8 mouse cellular contexts compared by ENCODE assay signal in genomic region chr6:16359881-16360711, GRCm38 (mm10).
DNase-seq lines count a peak whose midpoint lies in the region; ATAC-seq and TF ChIP-seq lines count a peak whose summit lies in the region.
"Not testable (repeated sequence)": the region's sequence is repeated elsewhere in the genome, so short reads cannot be mapped to it uniquely, and the experiment has no call there.

No protein-coding gene starts in this region.

- not testable (repeated sequence) for H3K9ac ChIP-seq in ES-Bruce4 (ENCODE audit: low read depth, poor library complexity, severe bottlenecking); forebrain, embryonic 15.5 days (replicated peaks); hindbrain, embryonic 11.5 days (ENCODE audit: low read depth, low read length); kidney, embryonic 14.5 days (ENCODE audit: low read depth, low read length); liver, embryonic 13.5 days; midbrain, embryonic 16.5 days (ENCODE audit: low read depth, low read length)

- not testable (repeated sequence) for H3K9me3 ChIP-seq in ES-Bruce4 (replicated peaks; ENCODE audit: control insufficient read depth, insufficient read depth, low read length, poor library complexity, severe bottlenecking); forebrain, embryonic 15.5 days; hindbrain, embryonic 11.5 days (ENCODE audit: control insufficient read depth, low read length); kidney, embryonic 14.5 days (ENCODE audit: control insufficient read depth, low read length); liver, embryonic 13.5 days (replicated peaks); midbrain, embryonic 16.5 days (replicated peaks; ENCODE audit: control insufficient read depth, low read length, poor library complexity, severe bottlenecking)

- TF ChIP-seq EP300 in ES-Bruce4 (IDR thresholded peaks at IDR 0.05; ENCODE audit: insufficient read depth, low read depth, low read length) = not testable (repeated sequence)

- not testable (repeated sequence) for H3K4me2 ChIP-seq in forebrain, embryonic 15.5 days (replicated peaks); hindbrain, embryonic 11.5 days (replicated peaks; ENCODE audit: low read depth, low read length); kidney, embryonic 14.5 days (replicated peaks; ENCODE audit: low read depth, low read length); liver, embryonic 13.5 days; midbrain, embryonic 16.5 days (ENCODE audit: low read length)

- 53% methylated on average over 25 of the region's 25 CpGs for WGBS in forebrain, embryonic 15.5 days
- 25% methylated on average over 8 of the region's 25 CpGs for WGBS in hindbrain, embryonic 11.5 days
- WGBS in kidney, embryonic 14.5 days = 62% methylated on average over 9 of the region's 25 CpGs
- 61% methylated on average over 23 of the region's 25 CpGs for WGBS in liver, embryonic 13.5 days (ENCODE audit: insufficient replicate concordance)
- 33% methylated on average over 9 of the region's 25 CpGs for WGBS in midbrain, embryonic 16.5 days

- not testable (repeated sequence) for H3K27me3 ChIP-seq in ES-Bruce4 (ENCODE audit: control insufficient read depth, insufficient read depth, low read length, poor library complexity, severe bottlenecking); forebrain, embryonic 15.5 days; hindbrain, embryonic 11.5 days (ENCODE audit: control insufficient read depth, insufficient read depth, low read length); kidney, embryonic 14.5 days (ENCODE audit: control insufficient read depth, insufficient read depth, low read length); liver, embryonic 13.5 days; midbrain, embryonic 16.5 days (ENCODE audit: control insufficient read depth, insufficient read depth, low read depth, low read length)

- ATAC-seq in forebrain, embryonic 15.5 days (replicated peaks) = peak; percentile 91
- ATAC-seq in hindbrain, embryonic 11.5 days (ENCODE audit: low FRiP score) = peak; percentile 90
- ATAC-seq in kidney, embryonic 14.5 days (ENCODE audit: low FRiP score, low TSS enrichment) = peak; percentile 77; the same call in 1 of the 2 replicates
- peak; percentile 67 for ATAC-seq in liver, embryonic 13.5 days (ENCODE audit: low read depth)
- peak; percentile 91 for ATAC-seq in midbrain, embryonic 16.5 days

- TF ChIP-seq CTCF in ES-Bruce4 (IDR thresholded peaks at IDR 0.05; ENCODE audit: low read depth, low read length) = peak; percentile 8

- H3K36me3 ChIP-seq in ES-Bruce4 (ENCODE audit: control insufficient read depth, insufficient read depth, low read length, poor library complexity, severe bottlenecking); forebrain, embryonic 15.5 days; hindbrain, embryonic 11.5 days (ENCODE audit: control insufficient read depth, insufficient read depth, low read length); kidney, embryonic 14.5 days (ENCODE audit: control insufficient read depth, insufficient read depth, low read length); liver, embryonic 13.5 days; midbrain, embryonic 16.5 days (ENCODE audit: control insufficient read depth, insufficient read depth, low read length): not testable (repeated sequence)

- not testable (repeated sequence) for H3K4me1 ChIP-seq in ES-Bruce4 (ENCODE audit: control insufficient read depth, insufficient read depth, low read length); forebrain, embryonic 15.5 days; hindbrain, embryonic 11.5 days (replicated peaks; ENCODE audit: control insufficient read depth, insufficient read depth, low read length); kidney, embryonic 14.5 days (ENCODE audit: control insufficient read depth, insufficient read depth, low read length); liver, embryonic 13.5 days (replicated peaks); midbrain, embryonic 16.5 days (ENCODE audit: control insufficient read depth, insufficient read depth, low read length)

- TF ChIP-seq POLR2A in ES-Bruce4 (IDR thresholded peaks at IDR 0.05; ENCODE audit: insufficient read depth, low read length) = not testable (repeated sequence)

- DNase-seq in embryo, embryonic 10 days (ENCODE audit: low spot score) = peak; percentile 30
- peak; percentile 17 for DNase-seq in hindbrain, embryonic 11.5 days (ENCODE audit: low spot score)
- not testable (repeated sequence) for DNase-seq in liver, embryonic 13.5 days
- peak; percentile 8 for DNase-seq in telencephalon, adult 2 months (ENCODE audit: low read depth, low spot score)

- not testable (repeated sequence) for H3K4me3 ChIP-seq in ES-Bruce4 (ENCODE audit: low read depth, low read length); liver, embryonic 13.5 days (replicated peaks)
- peak overlapping the region; percentile 32 for H3K4me3 ChIP-seq in forebrain, embryonic 15.5 days
- H3K4me3 ChIP-seq in hindbrain, embryonic 11.5 days (ENCODE audit: low read depth, low read length) = peak overlapping the region; percentile 19; the same call in 1 of the 2 replicates
- peak overlapping the region; percentile 19; the same call in 1 of the 2 replicates for H3K4me3 ChIP-seq in kidney, embryonic 14.5 days (ENCODE audit: low read length)
- peak overlapping the region; percentile 25 for H3K4me3 ChIP-seq in midbrain, embryonic 16.5 days (ENCODE audit: low read depth, low read length)

- H3K27ac ChIP-seq in ES-Bruce4 (ENCODE audit: insufficient read depth, low read length); forebrain, embryonic 15.5 days (replicated peaks); hindbrain, embryonic 11.5 days (ENCODE audit: low read depth, low read length); kidney, embryonic 14.5 days (ENCODE audit: low read depth, low read length); liver, embryonic 13.5 days; midbrain, embryonic 16.5 days (ENCODE audit: low read length): not testable (repeated sequence)
